Mouse (Mus musculus) heart, embryonic 15.5 days (tissue): ENCODE data around the gene AI661453. TPM values are rescaled to one million over a fixed set of nuclear protein-coding genes. Genes with fewer than 3 reads are reported as not detected.
"Not testable (repeated sequence)": the region's sequence is repeated elsewhere in the genome, so short reads cannot be mapped to it uniquely, and the experiment has no call there.

Experiments used
- ATAC-seq: fragments of 200-750 bp; cut with Nextera tagmentation; replicated peaks from 2 replicates; pipeline ENCODE4 v1.8.0; 2017; ENCODE audit warnings: low read depth, moderate TSS enrichment; ENCODE audit not compliant: insufficient number of reproducible peaks, insufficient read depth, low FRiP score
- H3K27ac ChIP-seq: fragments of 300-500 bp; sonication (generic); 2 replicates; pipeline ENCODE4 v1.5.1; 2015; ENCODE audit warnings: mild to moderate bottlenecking, inconsistent platforms
- H3K27me3 ChIP-seq: fragments of 300-500 bp; sonication (generic); 2 replicates; pipeline ENCODE4 v1.6.1; 2015; ENCODE audit warnings: inconsistent platforms
- H3K36me3 ChIP-seq: fragments of 300-500 bp; sonication (generic); 2 replicates; pipeline ENCODE4 v1.6.1; 2015; ENCODE audit warnings: mild to moderate bottlenecking, inconsistent platforms
- H3K4me1 ChIP-seq: fragments of 300-500 bp; sonication (generic); replicated peaks from 2 replicates; pipeline ENCODE4 v1.6.1; 2015; ENCODE audit warnings: inconsistent platforms
- H3K4me2 ChIP-seq: fragments of 300-500 bp; sonication (generic); 2 replicates; pipeline ENCODE4 v1.6.1; 2015; ENCODE audit warnings: inconsistent platforms, mild to moderate bottlenecking, moderate library complexity
- H3K4me3 ChIP-seq: fragments of 300-500 bp; sonication (generic); 2 replicates; pipeline ENCODE4 v1.5.1; 2015; ENCODE audit warnings: mild to moderate bottlenecking, inconsistent platforms
- H3K9ac ChIP-seq: fragments of 300-500 bp; sonication (generic); 2 replicates; pipeline ENCODE4 v1.6.1; 2015; ENCODE audit warnings: mild to moderate bottlenecking, inconsistent platforms
- H3K9me3 ChIP-seq: fragments of 300-500 bp; sonication (generic); replicated peaks from 2 replicates; pipeline ENCODE4 v1.6.1; 2016; ENCODE audit warnings: inconsistent platforms
- WGBS: fragments of 180-500 bp; shearing (Covaris S2); methylation state at CpG from one replicate; pipeline ENCODE4 v1.1.7; 2015; ENCODE audit warnings: mixed read lengths; 5-methylcytosine and 5-hydroxymethylcytosine counted together
- polyA plus RNA-seq: library from polyadenylated mRNA; unstranded; fragments of >200 nt; fragmentation: Nextera tagmentation; extraction: Ambion mirVana; gene quantifications from 2 replicates; pipeline ENCODE4 v1.2.1, GENCODE M21; 2015

AI661453 gene
- polyA plus RNA-seq, 1 experiment from 2014 or later = 0.96 TPM

DNA sequence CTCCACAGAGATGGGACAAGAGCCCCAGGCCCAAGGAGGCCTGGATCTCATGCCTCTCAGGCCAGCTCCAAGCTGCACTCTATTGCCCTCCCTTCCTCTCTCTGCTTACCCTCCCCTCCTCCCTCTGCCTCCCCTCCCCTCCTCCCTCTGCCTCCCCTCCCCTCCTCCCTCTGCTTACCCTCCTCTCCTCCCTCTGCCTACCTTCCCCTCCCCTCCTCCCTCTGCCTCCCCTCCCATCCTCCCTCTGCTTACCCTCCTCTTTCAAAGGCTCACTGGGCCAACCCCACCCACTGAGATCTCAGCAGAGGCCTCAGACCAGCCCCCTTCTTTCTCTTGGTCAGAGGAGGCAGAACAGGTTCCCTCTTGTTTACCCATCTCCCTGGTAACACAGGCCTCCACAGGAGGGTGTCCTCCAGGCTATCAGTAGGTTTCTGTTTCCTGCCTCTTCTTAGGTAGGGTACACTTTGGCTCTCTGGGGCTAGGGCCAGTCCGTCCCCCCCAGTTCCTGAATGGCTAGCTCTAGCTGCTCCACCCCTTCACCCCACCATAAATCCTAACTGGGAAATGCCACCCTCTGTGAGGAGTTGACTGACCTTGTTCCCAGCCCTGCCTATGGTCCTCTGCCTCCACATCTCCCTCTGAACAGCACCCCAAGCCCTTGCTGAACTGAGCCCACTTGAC, 48.0 kb downstream of the AI661453 start:
- H3K4me3 ChIP-seq = no peak overlapping the region
- peak overlapping the region; percentile 10; the same call in 1 of the 2 replicates for H3K27ac ChIP-seq
- 0 out of 2 replicates have a peak, but pooled peaks have one; percentile 41 for ATAC-seq
- no peaks in the 10 kb centered on the region for H3K27me3 ChIP-seq
- peaks cover 29% of the 10 kb centered on the region for H3K4me1 ChIP-seq
- 41% methylated on average over 1 of the region's 1 CpGs for WGBS
- no peak overlapping the region for H3K4me2 ChIP-seq
- peaks cover 12% of the 10 kb centered on the region; the same call in 1 of the 2 replicates for H3K36me3 ChIP-seq
- H3K9me3 ChIP-seq = no peaks in the 10 kb centered on the region
- no peak overlapping the region for H3K9ac ChIP-seq

DNA sequence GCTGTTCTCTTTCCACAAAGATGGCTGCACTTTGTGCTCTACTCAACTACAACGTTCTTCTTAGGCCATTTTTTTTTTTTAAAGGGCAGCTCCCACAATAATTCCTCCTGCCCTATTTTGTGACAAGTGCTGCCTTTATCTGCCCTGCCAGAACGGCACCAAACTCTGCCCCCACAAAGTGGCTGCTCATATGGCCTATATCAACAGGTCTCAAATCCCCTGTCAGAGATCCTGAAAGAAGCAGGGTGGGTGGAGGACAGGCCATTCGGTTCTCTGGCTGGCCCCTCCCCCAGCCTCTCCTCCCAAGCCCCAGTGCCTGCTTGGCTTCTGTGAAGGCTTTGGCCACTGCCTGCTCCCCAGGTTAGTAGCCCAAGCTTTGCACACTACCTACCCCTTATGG, 48.6 kb downstream of the AI661453 start:
- Histone ChIP-seq H3K9me3 (no peaks in the 10 kb centered on the region), H3K27ac (peak overlapping the region; percentile 10; the same call in 1 of the 2 replicates), H3K4me1 (peaks cover 26% of the 10 kb centered on the region), H3K9ac (no peak overlapping the region), H3K4me3 (no peak overlapping the region), H3K27me3 (no peaks in the 10 kb centered on the region), H3K36me3 (peaks cover 18% of the 10 kb centered on the region), H3K4me2 (no peak overlapping the region)
- no peak for ATAC-seq
- 4% methylated on average over 3 of the region's 3 CpGs for WGBS

DNA sequence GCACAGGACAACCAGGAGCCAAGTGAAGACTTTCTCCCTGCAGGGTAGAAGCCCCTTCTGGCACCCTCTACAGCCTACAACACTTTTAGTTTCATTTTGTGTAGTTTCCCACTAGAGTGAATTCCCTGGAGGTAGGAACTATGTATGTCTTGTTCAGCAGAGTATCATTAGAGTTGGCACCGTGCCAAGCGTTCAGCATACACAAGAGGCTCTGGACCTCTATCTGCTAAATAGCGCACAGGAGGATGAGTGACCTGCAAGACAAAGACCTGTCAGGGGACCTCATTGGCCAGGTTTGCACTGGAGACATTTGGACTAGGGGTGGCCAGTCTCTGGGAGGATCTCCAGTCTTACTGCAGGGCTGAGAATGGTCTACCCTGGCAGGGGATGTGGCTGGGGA, 49.4 kb downstream of the AI661453 start:
- 46% methylated on average over 3 of the region's 3 CpGs for WGBS

DNA sequence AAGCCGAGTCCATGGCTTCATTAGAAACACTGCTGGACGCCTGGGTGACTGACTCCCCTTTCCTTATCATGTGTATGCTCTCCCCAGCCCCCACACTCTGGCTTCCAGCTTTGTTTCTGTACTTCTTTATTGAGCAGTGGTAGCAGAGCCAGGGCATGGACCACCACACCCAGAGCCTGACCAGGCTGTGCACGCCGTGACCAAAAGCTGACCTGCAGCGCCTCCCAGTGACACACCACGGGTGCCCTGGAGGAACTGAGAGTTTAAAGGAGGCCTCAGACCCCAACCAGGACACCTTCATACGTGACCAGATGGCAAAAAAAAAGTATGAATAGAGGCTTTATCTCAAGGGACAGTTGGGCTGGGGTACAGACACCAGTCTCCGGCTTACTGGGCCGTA, 54.4 kb downstream of the AI661453 start:
- Histone ChIP-seq H3K27me3 (no peaks in the 10 kb centered on the region), H3K4me1 (peaks cover 4% of the 10 kb centered on the region), H3K4me2 (no peak overlapping the region), H3K27ac (no peak overlapping the region), H3K9me3 (no peaks in the 10 kb centered on the region), H3K9ac (no peak overlapping the region), H3K36me3 (peaks cover 75% of the 10 kb centered on the region), H3K4me3 (no peak overlapping the region)
- no peak for ATAC-seq
- WGBS = 75% methylated on average over 9 of the region's 9 CpGs

More for the DNA sequence above, 49.4 kb downstream of the AI661453 start:
- Histone ChIP-seq H3K4me3 (no peak overlapping the region), H3K4me2 (no peak overlapping the region), H3K4me1 (peaks cover 22% of the 10 kb centered on the region), H3K36me3 (peaks cover 26% of the 10 kb centered on the region), H3K9me3 (no peaks in the 10 kb centered on the region), H3K27ac (no peak overlapping the region), H3K9ac (no peak overlapping the region), H3K27me3 (no peaks in the 10 kb centered on the region)
- ATAC-seq = no peak

DNA sequence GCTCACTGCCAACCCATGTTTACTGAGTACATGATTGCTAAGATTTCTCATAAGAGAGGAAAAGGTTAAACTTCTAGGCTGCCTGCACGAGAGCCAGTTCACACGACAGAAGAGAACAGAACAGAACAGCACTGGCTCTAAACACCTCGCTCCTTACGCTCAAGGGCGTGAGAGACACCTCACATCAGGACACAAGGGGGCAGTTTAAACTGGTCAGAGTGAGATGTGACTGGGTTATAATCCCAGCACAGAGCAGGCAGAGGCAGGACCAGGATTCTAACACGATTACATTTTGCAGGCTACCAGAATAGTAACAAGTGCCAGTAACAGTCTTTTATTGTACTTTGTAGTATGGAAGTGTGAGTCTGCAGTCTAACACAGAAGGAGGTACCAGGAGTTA, 56.3 kb downstream of the AI661453 start:
- peaks cover 92% of the 10 kb centered on the region for H3K36me3 ChIP-seq
- no peak overlapping the region for H3K4me2 ChIP-seq
- H3K27ac ChIP-seq = no peak overlapping the region
- no peak overlapping the region for H3K4me3 ChIP-seq
- no peaks in the 10 kb centered on the region for H3K9me3 ChIP-seq
- no peak for ATAC-seq
- H3K9ac ChIP-seq = no peak overlapping the region
- H3K4me1 ChIP-seq = no peaks in the 10 kb centered on the region
- WGBS = 71% methylated on average over 6 of the region's 6 CpGs
- H3K27me3 ChIP-seq = no peaks in the 10 kb centered on the region

DNA sequence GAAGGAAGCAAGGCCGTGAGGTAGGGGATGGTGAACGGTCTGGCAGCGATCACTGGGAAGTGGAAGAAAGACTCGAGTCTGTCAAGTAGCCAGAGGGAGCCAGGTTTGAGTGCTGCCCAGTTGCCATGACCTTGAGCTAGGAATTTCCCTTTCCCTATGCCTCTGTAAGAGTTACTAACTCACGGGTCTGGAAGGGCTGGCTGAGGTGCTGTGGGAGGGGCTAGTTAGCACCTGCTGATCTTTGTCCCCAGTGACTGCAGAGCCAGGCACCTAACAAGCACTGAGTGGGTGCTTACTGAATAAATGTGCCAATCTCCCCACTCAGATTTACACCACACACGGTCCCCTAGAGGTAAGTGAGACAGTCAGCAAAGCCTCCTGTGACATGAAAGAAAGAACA, 57.2 kb downstream of the AI661453 start:
- Histone ChIP-seq H3K9ac (no peak overlapping the region), H3K36me3 (peaks cover 94% of the 10 kb centered on the region), H3K27ac (no peak overlapping the region), H3K4me1 (no peaks in the 10 kb centered on the region), H3K4me3 (no peak overlapping the region), H3K9me3 (no peaks in the 10 kb centered on the region), H3K27me3 (no peaks in the 10 kb centered on the region), H3K4me2 (no peak overlapping the region)
- 74% methylated on average over 6 of the region's 6 CpGs for WGBS
- ATAC-seq = no peak

DNA sequence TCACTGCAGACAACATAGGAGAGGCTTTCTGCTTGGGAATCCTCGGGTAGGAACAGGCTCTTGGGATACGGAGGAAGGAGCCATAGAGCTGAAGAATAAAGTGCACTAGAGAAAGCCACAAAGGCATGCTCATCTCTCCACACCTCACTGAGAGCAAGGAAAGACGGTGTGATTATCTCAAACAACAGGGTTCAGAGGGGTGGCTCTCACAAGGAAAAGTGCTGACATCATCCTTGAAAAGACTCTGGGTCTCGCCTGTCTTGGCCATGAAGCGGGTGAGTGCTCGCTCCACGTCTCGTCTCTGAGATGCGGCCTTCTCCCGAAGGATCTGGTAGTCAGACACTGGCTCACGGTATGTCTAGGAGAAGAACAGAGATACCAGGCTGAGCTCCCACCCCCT, 57.7 kb downstream of the AI661453 start:
- peaks cover 94% of the 10 kb centered on the region for H3K36me3 ChIP-seq
- H3K9ac ChIP-seq = no peak overlapping the region
- no peaks in the 10 kb centered on the region for H3K9me3 ChIP-seq
- H3K4me2 ChIP-seq = no peak overlapping the region
- no peaks in the 10 kb centered on the region for H3K4me1 ChIP-seq
- no peak for ATAC-seq
- WGBS = 77% methylated on average over 11 of the region's 11 CpGs
- no peaks in the 10 kb centered on the region for H3K27me3 ChIP-seq
- H3K27ac ChIP-seq = no peak overlapping the region
- H3K4me3 ChIP-seq = no peak overlapping the region

DNA sequence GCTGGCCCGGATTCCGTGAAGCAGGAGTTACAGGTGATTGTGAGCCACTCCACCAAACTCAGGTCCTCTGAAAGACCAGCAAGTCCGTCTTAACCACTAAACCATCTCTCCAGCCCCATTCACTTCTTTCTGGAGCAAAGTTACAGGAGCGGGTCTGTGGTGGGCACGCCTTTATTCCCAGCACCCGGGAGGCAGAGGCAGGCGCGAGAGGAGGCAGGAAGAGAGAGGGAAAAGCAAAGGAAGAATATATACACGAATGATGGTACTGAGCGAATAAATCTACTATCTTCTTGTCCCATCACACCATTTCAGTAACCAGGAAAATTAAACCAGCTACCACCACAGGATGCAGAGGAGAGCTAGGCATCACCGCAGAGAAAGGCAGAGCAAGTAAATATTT, 65.1 kb downstream of the AI661453 start:
- Histone ChIP-seq H3K9ac (peak overlapping the region; percentile 84), H3K27ac (peak overlapping the region; percentile 85; the same call in 1 of the 2 replicates), H3K4me2 (peak overlapping the region; percentile 85), H3K27me3 (no peaks in the 10 kb centered on the region), H3K4me3 (peak overlapping the region; percentile 75), H3K9me3 (no peaks in the 10 kb centered on the region), H3K36me3 (peaks cover 30% of the 10 kb centered on the region), H3K4me1 (peaks cover 32% of the 10 kb centered on the region)
- 3% methylated on average over 11 of the region's 11 CpGs for WGBS
- no peak for ATAC-seq

DNA sequence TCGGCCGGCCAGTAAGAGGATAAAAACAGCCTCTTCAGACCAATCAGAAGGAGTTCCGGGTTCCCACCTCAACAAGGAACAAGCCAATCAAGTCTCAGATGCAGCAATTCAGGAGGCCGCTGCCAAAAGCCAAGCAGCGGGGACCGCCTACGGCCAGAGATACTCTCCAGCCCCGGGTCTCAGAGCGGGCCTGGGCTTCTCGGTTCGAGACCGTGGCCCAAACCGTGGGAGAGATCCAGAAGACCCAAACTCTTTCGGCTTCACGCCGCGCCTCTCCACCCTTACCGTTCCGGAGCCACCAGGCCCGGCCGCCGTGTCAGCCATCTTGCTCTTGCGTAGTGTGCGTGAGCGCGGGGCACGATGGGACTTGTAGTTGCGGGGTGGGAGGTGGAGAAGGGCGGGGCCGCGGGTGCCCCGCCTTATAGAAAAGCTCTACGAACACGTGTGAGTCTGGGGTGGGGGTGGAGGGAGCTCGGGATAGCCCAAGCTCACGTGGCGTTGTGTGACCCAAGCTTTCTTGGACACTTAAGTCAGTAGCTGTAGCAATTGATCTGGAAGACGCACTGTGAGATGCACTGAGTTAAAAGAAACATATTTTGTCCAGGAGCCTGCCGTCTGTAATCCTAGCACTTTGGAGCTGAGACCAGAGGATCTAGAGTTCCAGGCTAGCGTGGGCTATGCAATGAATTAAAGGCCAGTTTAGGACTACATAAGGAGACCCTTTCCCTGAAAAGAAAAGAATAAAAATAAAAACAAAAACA, 65.7 kb downstream of the AI661453 start, which contains the start of gene Taf8:
Gene Taf8 (minus strand): TSS at position 347 of the 761 bp plus-strand sequence.
- Histone ChIP-seq H3K36me3 (peaks cover 25% of the 10 kb centered on the region), H3K27ac (peak within 1 kb of the TSS; percentile 85), H3K4me3 (peak within 1 kb of the TSS; percentile 75), H3K9me3 (no peaks in the 10 kb centered on the region), H3K9ac (peak within 1 kb of the TSS; percentile 84), H3K4me2 (peak within 1 kb of the TSS; percentile 85), H3K4me1 (peaks cover 32% of the 10 kb centered on the region), H3K27me3 (no peaks in the 10 kb centered on the region)
- ATAC-seq = peak; percentile 92
- WGBS = 2% methylated on average over 40 of the region's 40 CpGs

DNA sequence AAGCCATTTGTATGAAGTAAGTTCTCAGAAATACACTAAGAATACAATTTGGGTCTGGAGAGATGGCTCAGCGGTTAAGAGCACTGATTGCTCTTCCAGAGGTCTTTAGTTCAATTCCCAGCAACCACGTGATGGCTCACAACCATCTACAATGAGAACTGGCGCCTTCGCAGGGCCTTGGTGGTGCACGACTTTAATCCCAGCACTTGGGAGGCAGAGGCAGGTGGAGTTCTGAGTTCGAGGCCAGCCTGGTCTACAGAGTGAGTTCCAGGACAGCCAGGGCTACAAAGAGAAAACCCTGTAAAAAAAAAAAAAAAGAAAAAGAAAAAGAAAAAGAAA, 66.3 kb downstream of the AI661453 start:
- 79% methylated on average over 6 of the region's 6 CpGs for WGBS
- not testable (repeated sequence) for H3K27me3 ChIP-seq, H3K9ac ChIP-seq, ATAC-seq, H3K4me3 ChIP-seq, H3K9me3 ChIP-seq
- Histone ChIP-seq H3K4me2 (peak overlapping the region; percentile 85), H3K36me3 (peaks cover 21% of the 10 kb centered on the region), H3K4me1 (peaks cover 38% of the 10 kb centered on the region), H3K27ac (peak overlapping the region; percentile 85; the same call in 1 of the 2 replicates)

DNA sequence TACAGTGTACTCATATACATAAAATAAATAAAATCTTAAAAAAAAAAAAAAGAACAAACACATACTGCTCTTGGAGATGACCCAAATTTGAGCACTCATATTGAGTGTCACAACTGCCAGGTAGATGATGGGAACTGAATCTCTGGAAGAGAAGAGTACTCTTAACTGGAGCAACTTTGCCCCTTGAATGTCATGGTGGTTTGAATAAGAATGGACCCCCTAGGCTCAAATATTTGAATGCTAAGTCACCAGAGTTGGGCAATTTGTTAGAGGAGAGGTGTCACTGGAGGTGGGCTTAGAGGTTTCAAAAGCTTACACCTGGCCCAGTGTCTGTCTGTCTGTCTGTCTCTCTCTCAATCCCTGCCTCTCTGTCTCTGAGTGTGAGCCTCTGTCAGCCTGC, 67.3 kb downstream of the AI661453 start:
- Histone ChIP-seq H3K4me3 (no peak overlapping the region), H3K4me1 (peaks cover 46% of the 10 kb centered on the region), H3K36me3 (peaks cover 13% of the 10 kb centered on the region), H3K4me2 (no peak overlapping the region), H3K27me3 (no peaks in the 10 kb centered on the region), H3K27ac (no peak overlapping the region), H3K9ac (no peak overlapping the region), H3K9me3 (no peaks in the 10 kb centered on the region)
- ATAC-seq = no peak
